Mouse (Mus musculus) mouse embryonic stem cell (cell line): ENCODE measurements around the gene Aox1.

ENCODE experiments used
- in situ Hi-C, 2 experiments: fragments of 300-500 bp; cut with MboI; formaldehyde crosslinking; loops; 1 replicate in 1 of 2; 3 replicates in 1 of 2; pipeline ENCODE4 v1.14.3; 2019 to 2020; ENCODE audit warnings: low sequenced_read_pairs in 2 of 2, low pct_unique_long_range_greater_than_20kb in 1 of 2, mixed read lengths in 1 of 2; ENCODE audit not compliant: unreplicated experiment in 1 of 2

Gene Aox1

DNA sequence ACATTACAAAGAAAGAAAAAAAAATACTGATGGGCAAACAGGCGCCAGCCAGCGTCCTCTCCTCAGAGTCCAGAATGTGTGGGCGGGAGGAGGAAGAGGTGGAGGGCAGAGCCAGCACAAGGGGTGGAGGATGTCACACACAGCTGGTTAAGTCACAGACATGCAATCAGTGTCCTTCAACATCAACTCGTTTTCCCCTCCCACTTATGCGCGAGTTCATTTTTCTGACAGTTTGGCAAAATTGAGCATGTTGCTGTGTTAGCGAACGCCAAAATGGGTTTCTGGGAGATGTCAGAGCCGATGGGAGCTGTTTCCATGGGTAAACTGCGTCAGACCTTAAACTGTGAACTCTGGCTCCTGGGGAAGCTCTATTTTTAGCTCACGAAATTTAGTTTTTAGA is 27.2 kb downstream of the Aox1 start:
- in situ Hi-C loops: no loop called here

- in situ Hi-C loops: no loop called here
Measured at GRCm38 (mm10) chr1:58058846-58059245, 29.1 kb downstream of the Aox1 start.

DNA sequence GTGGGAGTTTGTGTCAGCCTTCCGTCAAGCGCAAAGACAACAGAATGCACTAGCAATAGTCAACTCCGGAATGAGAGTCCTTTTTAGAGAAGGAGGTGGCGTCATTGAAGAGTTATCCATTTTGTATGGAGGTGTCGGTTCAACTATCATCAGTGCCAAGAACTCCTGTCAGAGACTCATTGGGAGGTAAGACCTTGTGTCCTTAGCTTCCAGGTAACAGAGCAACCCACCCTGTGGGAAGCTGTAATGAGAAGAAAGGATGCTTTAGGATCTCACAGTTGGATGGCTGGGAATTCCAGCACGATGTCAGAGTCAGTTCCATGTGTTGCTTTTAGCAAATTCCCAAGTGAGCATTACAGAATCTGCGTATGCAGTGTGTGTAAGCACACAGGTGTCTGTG is 32.4 kb downstream of the Aox1 start:
- in situ Hi-C loops: no loop called here

DNA sequence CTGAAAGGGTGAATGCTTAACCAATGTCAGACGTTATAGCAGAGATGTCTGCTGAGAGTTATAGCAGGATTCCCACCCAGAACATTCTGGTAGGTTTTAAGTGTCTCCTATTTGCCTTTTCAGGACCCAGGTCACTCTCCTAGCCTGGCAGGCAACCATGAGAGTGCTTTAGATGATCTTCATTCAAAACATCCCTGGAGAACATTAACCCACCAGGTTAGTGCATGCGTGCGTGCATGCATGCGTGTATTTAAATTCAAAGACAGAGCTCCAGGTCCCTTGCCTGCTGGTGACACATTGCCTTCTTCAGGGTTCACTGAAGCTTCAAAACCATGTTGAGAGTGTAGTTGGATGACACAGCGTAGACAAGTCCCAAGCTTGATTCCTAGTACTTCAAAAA is 35.4 kb downstream of the Aox1 start:
- in situ Hi-C loops: no loop called here

- in situ Hi-C loops: no loop called here
Measured at GRCm38 (mm10) chr1:58065606-58066005, 35.9 kb downstream of the Aox1 start.

DNA sequence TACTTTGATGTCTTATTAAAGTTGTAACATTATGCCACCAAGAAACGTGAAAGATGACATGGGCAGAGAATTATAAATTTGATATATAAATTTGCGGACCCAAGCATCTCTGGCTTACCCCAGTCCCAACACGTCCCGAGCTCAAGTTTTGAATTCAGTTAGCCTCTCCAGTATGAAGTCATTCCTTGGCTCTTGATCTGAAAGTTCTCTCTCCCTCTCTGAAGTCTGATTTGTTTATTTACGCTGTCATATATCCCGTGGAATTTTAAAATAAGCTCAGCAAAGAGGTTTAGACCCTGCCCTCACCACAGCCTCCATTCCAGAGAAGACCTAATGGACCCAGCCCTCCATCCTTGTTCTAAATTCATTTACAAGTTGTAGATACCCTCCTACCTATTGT is 39.5 kb downstream of the Aox1 start:
- in situ Hi-C loops: no loop called here

GRCm38 (mm10) chr1:58070091-58070490 is 40.4 kb downstream of the Aox1 start:
- in situ Hi-C loops: no loop called here

DNA sequence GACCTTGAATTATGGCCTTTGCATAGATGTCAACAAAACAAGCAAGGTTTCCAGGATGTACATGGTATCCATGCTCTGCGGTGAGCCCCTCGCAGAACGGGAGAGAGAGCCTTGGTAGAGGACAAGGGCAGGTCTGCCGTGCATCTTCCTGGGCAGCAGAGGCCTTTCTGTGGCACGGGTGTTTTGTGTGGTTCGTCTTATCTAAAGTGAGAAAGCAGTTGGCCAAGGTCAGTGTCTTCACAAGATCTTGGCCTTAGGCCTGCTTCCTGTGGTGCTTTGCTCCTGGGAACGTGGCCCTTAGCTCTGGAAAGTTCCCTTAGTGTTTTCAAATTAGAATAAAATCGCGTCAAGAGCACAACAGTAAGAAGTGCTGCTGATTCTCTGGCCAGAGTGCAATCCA is 41.3 kb downstream of the Aox1 start:
- in situ Hi-C loops: no loop called here

GRCm38 (mm10) chr1:58071509-58071908 is 41.8 kb downstream of the Aox1 start:
- in situ Hi-C loops: no loop called here

- in situ Hi-C loops: no loop called here
Measured at GRCm38 (mm10) chr1:58072416-58072815, 42.7 kb downstream of the Aox1 start.

DNA sequence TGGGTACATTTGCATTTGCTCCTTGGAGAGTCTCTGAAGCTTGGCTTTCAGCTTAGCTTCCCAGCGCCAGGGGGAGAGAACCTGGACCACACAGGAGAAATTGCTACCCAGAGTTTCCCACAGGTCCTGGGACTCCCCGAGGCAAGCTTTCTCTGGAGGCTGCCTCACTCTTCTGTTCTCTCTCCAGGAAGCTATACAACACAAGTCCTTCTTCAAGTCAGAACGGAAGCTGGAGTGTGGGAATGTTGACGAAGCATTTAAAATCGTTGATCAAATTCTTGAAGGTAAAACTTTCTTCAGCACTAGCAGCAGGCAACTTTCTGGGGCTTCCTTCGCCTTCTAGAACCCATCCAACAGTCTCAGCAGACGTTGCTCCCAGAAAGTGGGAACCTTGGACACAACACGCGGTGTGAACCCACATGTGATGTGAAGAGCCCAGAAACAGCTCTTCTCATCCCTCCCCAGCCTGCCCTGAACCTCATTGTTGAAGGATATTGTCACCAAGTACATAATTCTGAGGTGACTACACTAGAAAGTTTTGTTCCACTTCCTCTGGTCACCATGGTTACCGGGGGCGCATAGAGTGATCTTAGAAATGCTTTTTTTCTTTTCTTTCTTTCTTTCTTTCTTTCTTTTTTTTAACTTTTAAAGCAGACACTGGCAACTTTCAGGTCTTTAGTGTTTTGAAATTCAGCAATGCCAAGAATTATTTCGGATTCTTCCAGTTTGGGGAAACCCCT is 43.4 kb downstream of the Aox1 start:
- in situ Hi-C loops: no loop called here

- in situ Hi-C loops: no loop called here
Measured at GRCm38 (mm10) chr1:58074266-58074665, 44.5 kb downstream of the Aox1 start.

DNA sequence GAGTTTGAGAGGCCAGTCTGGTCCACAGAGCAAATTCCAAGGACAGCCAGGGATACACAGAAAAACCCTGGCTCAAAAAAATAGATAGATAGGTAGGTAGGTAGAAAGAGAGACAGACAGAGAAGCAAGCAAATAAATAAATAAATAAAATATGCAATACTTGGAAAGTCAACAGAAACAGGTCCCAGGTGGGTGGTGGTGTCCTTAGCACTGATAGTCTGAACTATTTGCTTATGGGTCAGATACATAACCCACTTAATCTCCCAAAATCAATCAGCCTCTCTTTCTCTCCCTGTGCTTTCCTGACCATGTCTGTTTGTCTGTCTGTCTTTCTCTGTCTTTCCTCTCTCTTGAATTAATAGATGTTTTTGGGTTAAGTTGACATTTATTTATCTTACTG is 48.2 kb downstream of the Aox1 start:
- in situ Hi-C loops: no loop called here

DNA sequence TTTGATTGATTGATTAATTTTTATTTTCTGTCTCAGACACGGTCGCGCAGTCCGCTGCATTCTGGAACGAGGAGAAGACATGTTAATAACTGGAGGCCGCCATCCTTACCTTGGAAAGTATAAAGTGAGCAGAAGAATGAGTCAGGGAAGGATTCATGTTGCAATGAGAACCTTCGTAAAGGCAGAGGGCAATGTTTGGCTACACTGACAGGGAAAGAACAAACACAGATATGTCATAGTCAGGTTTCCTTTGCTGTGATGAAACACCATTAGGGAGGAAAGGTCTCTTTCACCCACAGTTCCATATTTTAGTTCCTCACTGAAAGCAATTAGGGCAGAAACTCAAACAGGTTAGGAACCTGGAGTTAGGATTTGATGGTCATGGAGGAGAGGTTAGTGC is 48.7 kb downstream of the Aox1 start:
- in situ Hi-C loops: no loop called here

- in situ Hi-C loops: no loop called here
Measured at GRCm38 (mm10) chr1:58079689-58080088, 50.0 kb downstream of the Aox1 start.

DNA sequence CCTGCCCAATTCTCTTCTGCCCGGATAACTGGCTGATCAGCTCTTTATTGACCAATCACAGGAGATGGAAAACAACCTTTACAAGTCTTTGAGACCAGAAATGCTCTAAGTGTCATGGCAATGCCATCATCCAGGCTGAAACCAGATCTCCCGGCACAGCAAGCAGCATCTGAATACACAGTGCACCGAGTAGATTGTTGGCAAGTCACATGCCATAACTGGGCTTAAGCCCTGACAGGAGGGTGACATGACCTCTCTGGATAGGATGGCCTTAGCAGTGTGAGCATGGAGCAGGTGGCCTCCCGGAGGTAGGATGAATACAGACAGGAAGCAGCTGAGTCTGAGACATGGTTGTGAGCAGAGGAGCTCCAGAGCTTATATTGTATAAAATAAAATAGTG is 50.7 kb downstream of the Aox1 start:
- in situ Hi-C loops: no loop called here

- in situ Hi-C loops: no loop called here
Measured at GRCm38 (mm10) chr1:58081356-58081755, 51.6 kb downstream of the Aox1 start.

DNA sequence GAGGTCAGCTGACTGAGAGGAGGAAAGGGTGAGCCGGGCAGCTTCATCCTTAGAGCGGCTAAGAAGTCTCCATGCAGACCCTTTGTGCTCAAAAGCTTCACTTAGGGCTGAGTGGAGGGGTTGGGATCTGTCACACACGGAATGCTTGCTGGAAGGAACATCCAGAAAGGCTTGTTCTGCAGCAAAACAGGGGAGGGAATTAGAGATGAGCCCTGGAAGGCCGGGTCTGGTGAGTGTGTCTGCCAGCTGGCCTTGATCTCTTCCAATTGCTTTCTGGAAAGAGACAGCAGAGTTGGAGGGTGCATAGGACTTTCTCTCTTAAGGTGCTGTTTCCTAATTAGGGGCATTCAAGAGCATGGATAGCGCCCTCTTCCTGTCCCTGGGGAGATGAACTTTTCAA is 59.6 kb downstream of the Aox1 start:
- in situ Hi-C loops: no loop called here

DNA sequence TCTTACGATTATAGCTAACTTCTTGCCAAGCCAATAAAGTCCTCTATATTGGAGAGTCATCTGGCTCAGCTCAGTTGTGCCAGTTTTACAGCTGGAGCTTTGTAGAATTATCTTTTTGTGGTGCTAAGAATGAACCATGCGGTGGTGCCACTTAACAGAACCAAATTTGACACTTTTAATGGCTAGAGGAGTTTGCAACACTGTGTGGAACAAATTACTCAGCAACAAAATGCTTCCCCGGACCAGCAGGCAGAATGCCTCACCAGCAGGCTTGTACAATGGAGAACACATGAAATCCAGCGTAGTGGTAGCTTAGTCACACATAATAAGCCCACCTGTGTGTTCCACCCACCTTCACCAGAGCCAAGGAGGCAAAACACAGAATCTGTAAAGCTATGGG is 60.5 kb downstream of the Aox1 start:
- in situ Hi-C loops: no loop called here

- in situ Hi-C loops: no loop called here
Measured at GRCm38 (mm10) chr1:58091213-58091612, 61.5 kb downstream of the Aox1 start.
